Mouse (Mus musculus): ENCODE measurements around the gene Elmod2.
"Not testable (repeated sequence)": the region's sequence is repeated elsewhere in the genome, so short reads cannot be mapped to it uniquely, and the experiment has no call there.

The Elmod2 gene

GRCm38 (mm10) chr8:83331899-83332697 is at the start of gene Elmod2:
Gene Elmod2, minus strand, starts transcription at chr8:83332486.
- DNase-seq (ENCODE audit: low spot score in 2 of 2), result peak; percentile 94 to 97

GRCm38 (mm10) chr8:83381016-83381415 is 48.7 kb upstream of the Elmod2 start:
- no peak for DNase-seq (ENCODE audit: low spot score in 2 of 2)

GRCm38 (mm10) chr8:83380141-83380540 is 47.9 kb upstream of the Elmod2 start:
- no peak for DNase-seq (ENCODE audit: low spot score in 2 of 2)

GRCm38 (mm10) chr8:83377231-83377630 is 44.9 kb upstream of the Elmod2 start:
- no peak for DNase-seq (ENCODE audit: low spot score in 2 of 2)

GRCm38 (mm10) chr8:83363156-83363769 is 31.0 kb upstream of the Elmod2 start:
- DNase-seq (ENCODE audit: low spot score in 2 of 2), result no peak

- DNase-seq (ENCODE audit: low spot score in 2 of 2), result no peak
Observed at GRCm38 (mm10) chr8:83351315-83351714, 19.0 kb upstream of the Elmod2 start.

- no peak for DNase-seq (ENCODE audit: low spot score in 2 of 2)
Observed at GRCm38 (mm10) chr8:83348263-83348662, 16.0 kb upstream of the Elmod2 start, which contains the start of gene Mgat4d. Gene Mgat4d, plus strand, starts transcription at chr8:83348471.

GRCm38 (mm10) chr8:83342693-83343092 is 10.4 kb upstream of the Elmod2 start:
- no peak for DNase-seq (ENCODE audit: low spot score in 2 of 2)

- no peak for DNase-seq (ENCODE audit: low spot score in 2 of 2)
Observed at GRCm38 (mm10) chr8:83342076-83342475, 9.8 kb upstream of the Elmod2 start.

GRCm38 (mm10) chr8:83332864-83333263 is 578 bp upstream of the Elmod2 start:
- no peak for DNase-seq (ENCODE audit: low spot score in 2 of 2)

GRCm38 (mm10) chr8:83331567-83331898 is 753 bp downstream of the Elmod2 start:
- no peak for DNase-seq (ENCODE audit: low spot score in 2 of 2)

- DNase-seq (ENCODE audit: low spot score in 2 of 2), result no peak
Observed at GRCm38 (mm10) chr8:83327889-83328288, 4.4 kb downstream of the Elmod2 start.

- no peak for DNase-seq (ENCODE audit: low spot score in 2 of 2)
Observed at GRCm38 (mm10) chr8:83323056-83323455, 9.2 kb downstream of the Elmod2 start.

- DNase-seq (ENCODE audit: low spot score in 2 of 2), result no peak
Observed at GRCm38 (mm10) chr8:83322374-83322773, 9.9 kb downstream of the Elmod2 start.

- DNase-seq (ENCODE audit: low spot score in 2 of 2), result no peak
Observed at GRCm38 (mm10) chr8:83320543-83320942, 11.7 kb downstream of the Elmod2 start.

- no peak for DNase-seq (ENCODE audit: low spot score in 2 of 2)
Observed at GRCm38 (mm10) chr8:83315691-83316090, 16.6 kb downstream of the Elmod2 start.

- not testable (repeated sequence) for DNase-seq (ENCODE audit: low spot score in 2 of 2)
Observed at GRCm38 (mm10) chr8:83315084-83315483, 17.2 kb downstream of the Elmod2 start.

GRCm38 (mm10) chr8:83309836-83310235 is 22.4 kb downstream of the Elmod2 start:
- no peak for DNase-seq (ENCODE audit: low spot score in 2 of 2)

GRCm38 (mm10) chr8:83304946-83305345 is 27.3 kb downstream of the Elmod2 start:
- no peak for DNase-seq (ENCODE audit: low spot score in 2 of 2)

GRCm38 (mm10) chr8:83300135-83300534 is 32.2 kb downstream of the Elmod2 start:
- no peak for DNase-seq (ENCODE audit: low spot score in 2 of 2)

- no peak for DNase-seq (ENCODE audit: low spot score in 2 of 2)
Observed at GRCm38 (mm10) chr8:83297375-83297774, 34.9 kb downstream of the Elmod2 start.

- DNase-seq (ENCODE audit: low spot score in 2 of 2), result no peak
Observed at GRCm38 (mm10) chr8:83290176-83290575, 42.1 kb downstream of the Elmod2 start, which contains the start of gene Ucp1. Gene Ucp1, plus strand, starts transcription at chr8:83290352.

- DNase-seq (ENCODE audit: low spot score in 2 of 2), result no peak
Observed at GRCm38 (mm10) chr8:83285391-83285790, 46.9 kb downstream of the Elmod2 start.
